Mouse (Mus musculus) embryonic facial prominence, embryonic 13.5 days (tissue): ENCODE measurements at regions not wholly inside any gene's neighbourhood (a gene's known extent, or its start where the extent isn't known, plus 50 kb on each side); places are given as distances from the start of the nearest gene placed in this dataset.
A peak's percentile ranks its signal among the peaks of the same experiment; 100 is the strongest.

Source experiments
- ATAC-seq: fragments of 200-750 bp; cut with Nextera tagmentation; 2 replicates; pipeline ENCODE4 v1.8.0; 2017; ENCODE audit warnings: low read depth; ENCODE audit not compliant: insufficient number of reproducible peaks, insufficient read depth, low FRiP score, low TSS enrichment
- H3K27ac ChIP-seq: fragments of 300-500 bp; sonication (generic); 2 replicates; pipeline ENCODE4 v1.5.1; 2015; ENCODE audit warnings: moderate library complexity, mild to moderate bottlenecking, inconsistent platforms
- H3K27me3 ChIP-seq: fragments of 300-500 bp; sonication (generic); 2 replicates; pipeline ENCODE4 v1.6.1; 2015; ENCODE audit warnings: mild to moderate bottlenecking, inconsistent platforms
- H3K36me3 ChIP-seq: fragments of 300-500 bp; sonication (generic); 2 replicates; pipeline ENCODE4 v1.6.1; 2015; ENCODE audit warnings: mild to moderate bottlenecking, inconsistent platforms
- H3K4me1 ChIP-seq: fragments of 300-500 bp; sonication (generic); 2 replicates; pipeline ENCODE4 v1.6.1; 2015; ENCODE audit warnings: inconsistent platforms
- H3K4me2 ChIP-seq: fragments of 300-500 bp; sonication (generic); 2 replicates; pipeline ENCODE4 v1.6.1; 2015; ENCODE audit warnings: moderate library complexity, mild to moderate bottlenecking, inconsistent platforms
- H3K4me3 ChIP-seq: fragments of 300-500 bp; sonication (generic); 2 replicates; pipeline ENCODE4 v1.5.1; 2015; ENCODE audit warnings: mild to moderate bottlenecking, inconsistent platforms
- H3K9ac ChIP-seq: fragments of 300-500 bp; sonication (generic); 2 replicates; pipeline ENCODE4 v1.6.1; 2015; ENCODE audit warnings: mild to moderate bottlenecking, inconsistent platforms
- H3K9me3 ChIP-seq: fragments of 300-500 bp; sonication (generic); 2 replicates; pipeline ENCODE4 v1.6.1; 2016; ENCODE audit warnings: inconsistent platforms
- WGBS: fragments of 180-500 bp; shearing (Covaris S2); methylation state at CpG from one replicate; pipeline ENCODE4 v1.1.7; 2015; ENCODE audit warnings: mixed read lengths; 5-methylcytosine and 5-hydroxymethylcytosine counted together

- Histone ChIP-seq H3K36me3 (no peaks in the 10 kb centered on the region), H3K27me3 (no peaks in the 10 kb centered on the region), H3K9ac (no peak overlapping the region), H3K4me1 (peaks cover 11% of the 10 kb centered on the region), H3K4me3 (no peak overlapping the region), H3K9me3 (no peaks in the 10 kb centered on the region), H3K4me2 (no peak overlapping the region), H3K27ac (no peak overlapping the region)
- 63% methylated on average over 4 of the region's 4 CpGs for WGBS
- ATAC-seq = no peak
These were observed 580.2 kb downstream of the Zfp706 start for GRCm38 (mm10) chr15:36427334-36427733.

DNA sequence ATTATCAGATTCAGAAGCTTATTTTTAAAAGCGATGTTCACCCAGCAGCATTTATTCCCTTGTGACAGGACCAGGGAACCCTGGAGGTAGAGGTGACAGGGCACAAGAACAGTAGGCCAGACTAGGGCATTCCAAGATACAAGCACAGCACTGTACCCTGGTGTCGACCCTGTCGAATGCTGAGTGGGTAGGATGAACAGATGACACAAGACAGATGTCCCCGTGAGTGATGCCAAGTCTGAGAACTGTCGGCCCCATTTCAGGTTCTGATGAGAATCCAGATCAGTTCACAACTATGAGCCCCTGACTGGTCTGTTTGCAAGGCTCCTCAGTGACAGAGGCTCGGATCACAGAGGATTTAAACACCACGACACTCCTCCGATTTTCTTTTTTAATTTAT, 581.7 kb downstream of the Zfp706 start:
- Histone ChIP-seq H3K9me3 (no peaks in the 10 kb centered on the region), H3K4me3 (no peak overlapping the region), H3K27ac (no peak overlapping the region), H3K4me2 (no peak overlapping the region), H3K36me3 (no peaks in the 10 kb centered on the region), H3K4me1 (peaks cover 11% of the 10 kb centered on the region), H3K9ac (no peak overlapping the region), H3K27me3 (no peaks in the 10 kb centered on the region)
- 75% methylated on average over 8 of the region's 8 CpGs for WGBS
- no peak for ATAC-seq

DNA sequence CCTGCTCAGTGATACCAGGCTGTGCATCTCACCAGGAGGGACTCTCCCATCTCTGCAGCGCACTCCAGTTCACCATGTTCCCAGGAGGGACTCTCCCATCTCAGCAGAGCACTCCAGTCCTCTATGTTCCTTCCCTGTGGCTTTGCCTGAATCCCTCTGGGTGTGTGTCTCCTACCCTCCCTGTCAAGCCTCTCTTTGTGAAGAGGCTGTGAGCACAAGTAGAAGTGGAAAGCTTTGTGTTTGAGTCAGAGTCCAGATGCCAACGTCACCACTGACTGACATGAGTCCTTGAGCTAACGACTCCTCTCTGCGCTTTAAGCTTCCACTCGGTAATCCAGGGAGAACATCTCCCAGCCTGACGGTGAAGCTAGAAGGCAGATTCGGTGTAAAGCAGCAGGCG, 583.5 kb downstream of the Zfp706 start:
- Histone ChIP-seq H3K9ac (no peak overlapping the region), H3K27ac (no peak overlapping the region), H3K4me1 (peaks cover 11% of the 10 kb centered on the region), H3K27me3 (no peaks in the 10 kb centered on the region), H3K9me3 (no peaks in the 10 kb centered on the region), H3K4me3 (no peak overlapping the region), H3K4me2 (no peak overlapping the region), H3K36me3 (no peaks in the 10 kb centered on the region)
- no peak for ATAC-seq
- 86% methylated on average over 8 of the region's 8 CpGs for WGBS

GRCm38 (mm10) chr15:36422781-36423180, 584.8 kb downstream of the Zfp706 start:
- no peaks in the 10 kb centered on the region for H3K36me3 ChIP-seq
- no peak overlapping the region for H3K4me2 ChIP-seq
- H3K4me3 ChIP-seq = no peak overlapping the region
- H3K4me1 ChIP-seq = peaks cover 14% of the 10 kb centered on the region
- 54% methylated on average over 3 of the region's 3 CpGs for WGBS
- no peaks in the 10 kb centered on the region for H3K9me3 ChIP-seq
- no peaks in the 10 kb centered on the region for H3K27me3 ChIP-seq
- no peak overlapping the region for H3K27ac ChIP-seq
- no peak for ATAC-seq
- no peak overlapping the region for H3K9ac ChIP-seq

DNA sequence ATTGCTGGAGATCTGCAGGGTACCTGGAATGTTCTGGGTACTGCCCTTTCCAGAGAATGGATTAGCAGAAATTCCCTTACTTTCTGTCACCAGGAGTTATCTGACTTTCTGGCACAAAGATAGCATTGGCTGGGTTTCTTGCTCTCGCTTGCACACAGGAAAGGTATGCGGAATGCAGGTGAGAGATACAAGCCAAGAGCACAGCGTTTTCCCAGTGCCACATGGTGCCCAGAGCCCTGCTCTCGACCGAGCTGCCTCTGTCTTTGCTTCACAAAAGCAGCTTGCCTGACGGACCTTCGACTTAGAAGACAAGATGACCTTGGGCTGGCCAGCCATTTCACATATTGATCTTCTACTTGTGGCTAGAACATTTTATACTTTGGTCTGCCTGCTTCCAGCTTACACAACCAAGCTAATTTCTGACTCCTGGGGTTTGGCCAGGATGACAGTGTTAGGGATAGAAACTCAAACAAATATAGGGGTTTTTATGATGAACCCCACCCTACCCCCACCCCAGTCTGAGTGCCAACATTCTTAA, 587.6 kb downstream of the Zfp706 start:
- WGBS = 85% methylated on average over 7 of the region's 7 CpGs
- H3K4me1 ChIP-seq = peaks cover 15% of the 10 kb centered on the region; the same call in 1 of the 2 replicates

DNA sequence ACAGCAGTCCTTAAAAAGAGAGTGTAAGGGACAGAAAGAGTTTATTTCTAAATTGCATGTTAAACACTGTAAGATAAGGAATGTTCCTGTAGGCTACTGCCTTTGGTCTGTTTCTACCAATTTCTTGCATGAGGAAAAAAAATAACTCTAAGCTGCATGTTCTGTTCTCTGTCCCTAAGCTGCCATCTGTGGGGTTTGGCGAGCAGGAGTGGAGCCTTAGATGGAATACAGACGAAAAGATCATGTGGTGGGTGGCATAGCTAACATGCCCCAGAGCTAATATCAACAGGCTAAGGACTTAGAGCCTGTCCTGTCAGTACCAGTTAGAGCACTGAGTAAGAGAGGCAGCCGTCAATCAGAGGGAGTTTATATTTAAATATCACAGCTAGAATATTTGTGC, 590.1 kb downstream of the Zfp706 start:
- Histone ChIP-seq H3K27me3 (no peaks in the 10 kb centered on the region), H3K4me1 (peaks cover 7% of the 10 kb centered on the region; the same call in 1 of the 2 replicates), H3K9ac (no peak overlapping the region), H3K9me3 (no peaks in the 10 kb centered on the region), H3K4me3 (no peak overlapping the region), H3K36me3 (no peaks in the 10 kb centered on the region), H3K27ac (no peak overlapping the region), H3K4me2 (no peak overlapping the region)
- ATAC-seq = no peak
- WGBS = 50% methylated on average over 3 of the region's 3 CpGs

More for the DNA sequence above, 587.6 kb downstream of the Zfp706 start:
- Histone ChIP-seq H3K4me3 (no peak overlapping the region), H3K36me3 (no peaks in the 10 kb centered on the region), H3K9me3 (no peaks in the 10 kb centered on the region), H3K27ac (no peak overlapping the region), H3K4me2 (no peak overlapping the region), H3K27me3 (no peaks in the 10 kb centered on the region), H3K9ac (no peak overlapping the region)
- ATAC-seq = no peak

DNA sequence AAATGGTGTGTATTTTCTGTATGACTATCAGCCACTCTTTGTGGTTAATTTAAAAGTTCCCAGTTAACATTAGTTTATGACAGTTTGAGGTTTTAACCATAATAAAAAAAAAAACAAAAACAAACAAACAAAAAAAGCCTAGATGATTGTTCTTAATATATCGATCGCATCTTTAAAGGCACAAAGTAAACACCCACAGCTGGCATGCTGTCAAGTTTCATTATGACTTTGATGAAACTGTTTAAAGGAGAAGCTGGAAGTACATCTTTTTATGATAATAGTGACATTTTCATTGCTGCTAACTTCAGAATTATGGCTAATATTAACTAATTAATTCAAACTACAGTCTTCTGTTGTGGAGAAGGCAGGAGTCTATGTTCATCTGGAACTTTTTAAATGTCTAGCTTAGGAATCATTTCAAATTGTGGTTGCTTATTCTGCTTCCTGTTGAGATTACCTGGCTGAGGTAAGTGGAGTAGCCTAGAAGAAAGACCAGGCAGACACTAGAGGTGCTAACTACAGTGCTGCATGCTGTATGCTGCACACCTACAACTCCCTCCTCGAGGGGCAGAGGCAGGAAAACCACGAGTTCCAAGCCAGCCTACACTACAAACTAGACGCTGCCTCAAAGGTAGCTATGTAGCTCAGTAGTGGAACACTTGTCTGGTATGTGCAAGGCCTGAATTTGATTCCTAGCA, 591.9 kb downstream of the Zfp706 start:
- Histone ChIP-seq H3K27ac (no peak overlapping the region), H3K4me1 (peaks cover 7% of the 10 kb centered on the region; the same call in 1 of the 2 replicates), H3K4me2 (no peak overlapping the region), H3K27me3 (no peaks in the 10 kb centered on the region), H3K9me3 (no peaks in the 10 kb centered on the region), H3K4me3 (no peak overlapping the region), H3K9ac (no peak overlapping the region), H3K36me3 (no peaks in the 10 kb centered on the region)
- no peak for ATAC-seq
- 72% methylated on average over 5 of the region's 5 CpGs for WGBS

GRCm38 (mm10) chr15:36412016-36412415, 595.6 kb downstream of the Zfp706 start:
- Histone ChIP-seq H3K4me2 (no peak overlapping the region), H3K9me3 (no peaks in the 10 kb centered on the region), H3K4me3 (no peak overlapping the region), H3K9ac (no peak overlapping the region), H3K4me1 (no peaks in the 10 kb centered on the region), H3K27ac (no peak overlapping the region), H3K27me3 (no peaks in the 10 kb centered on the region), H3K36me3 (no peaks in the 10 kb centered on the region)
- no peak for ATAC-seq
- WGBS = 91% methylated on average over 3 of the region's 3 CpGs

DNA sequence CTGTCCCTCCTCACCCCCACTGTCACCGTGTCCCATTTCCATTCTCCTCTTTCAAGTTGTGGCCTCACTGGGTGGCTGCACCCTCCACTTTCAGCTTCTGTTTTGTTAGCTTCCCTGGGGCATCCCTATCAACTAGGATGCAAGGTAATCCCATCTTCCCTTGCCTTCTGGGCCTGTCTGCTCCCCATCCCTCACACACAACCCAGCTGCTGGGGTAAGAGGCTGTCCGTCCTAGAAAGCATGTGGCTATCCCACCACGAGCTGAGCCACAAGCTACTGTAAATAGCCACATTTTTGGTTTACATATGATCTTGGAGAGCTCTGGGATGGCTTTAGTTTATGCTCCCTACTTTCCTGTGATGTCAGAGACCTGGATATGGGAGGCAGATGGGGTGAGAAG, 602.1 kb downstream of the Zfp706 start:
- H3K9ac ChIP-seq = no peak overlapping the region
- no peak overlapping the region for H3K27ac ChIP-seq
- H3K27me3 ChIP-seq = no peaks in the 10 kb centered on the region
- no peaks in the 10 kb centered on the region for H3K9me3 ChIP-seq
- WGBS = 64% methylated on average over 3 of the region's 3 CpGs
- no peaks in the 10 kb centered on the region for H3K36me3 ChIP-seq
- no peak for ATAC-seq
- H3K4me2 ChIP-seq = no peak overlapping the region
- H3K4me3 ChIP-seq = no peak overlapping the region
- peaks cover 3% of the 10 kb centered on the region; the same call in 1 of the 2 replicates for H3K4me1 ChIP-seq

DNA sequence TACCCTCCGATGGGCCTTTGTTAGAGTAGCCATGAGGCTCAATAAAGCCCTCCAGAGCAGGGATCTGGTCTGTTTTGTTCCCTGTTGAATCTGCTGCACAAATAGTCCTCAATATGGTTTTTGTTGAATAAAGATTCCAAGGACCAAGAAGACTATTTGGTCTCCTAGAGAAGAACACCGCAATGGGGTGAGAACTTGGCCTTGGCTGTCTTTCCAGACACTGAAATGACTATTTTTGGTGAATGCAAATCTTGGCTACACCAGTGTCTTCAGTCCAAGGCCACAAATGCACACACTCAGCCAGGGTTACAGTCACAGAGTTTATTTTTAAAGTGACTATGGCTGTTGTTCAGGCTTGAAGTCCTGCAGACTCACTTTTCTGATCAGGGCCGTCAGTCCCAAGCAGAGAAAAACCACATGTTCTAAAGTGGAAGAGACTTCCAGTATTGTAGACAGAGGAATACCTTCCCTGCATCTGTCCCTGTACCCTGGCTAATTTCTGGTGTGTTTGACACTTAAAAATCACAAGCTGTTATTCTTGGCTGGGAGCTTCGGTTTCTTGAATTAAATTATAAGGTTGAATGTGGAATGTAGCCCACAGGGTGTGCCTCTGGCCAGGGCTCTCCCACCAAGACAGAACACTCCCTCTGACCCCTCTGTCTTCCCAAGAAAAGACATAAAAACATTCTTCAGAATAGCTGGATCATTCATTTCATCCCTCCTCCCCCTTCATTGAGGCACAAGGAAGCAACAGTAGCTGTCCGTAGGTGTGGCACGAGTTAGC, 604.0 kb downstream of the Zfp706 start:
- Histone ChIP-seq H3K36me3 (no peaks in the 10 kb centered on the region), H3K9me3 (no peaks in the 10 kb centered on the region), H3K4me3 (no peak overlapping the region), H3K4me2 (no peak overlapping the region), H3K27ac (0 out of 2 replicates have a peak overlapping the region, but pooled peaks have one; percentile 22), H3K27me3 (no peaks in the 10 kb centered on the region), H3K9ac (no peak overlapping the region), H3K4me1 (peaks cover 18% of the 10 kb centered on the region)
- ATAC-seq = no peak
- 76% methylated on average over 6 of the region's 6 CpGs for WGBS

DNA sequence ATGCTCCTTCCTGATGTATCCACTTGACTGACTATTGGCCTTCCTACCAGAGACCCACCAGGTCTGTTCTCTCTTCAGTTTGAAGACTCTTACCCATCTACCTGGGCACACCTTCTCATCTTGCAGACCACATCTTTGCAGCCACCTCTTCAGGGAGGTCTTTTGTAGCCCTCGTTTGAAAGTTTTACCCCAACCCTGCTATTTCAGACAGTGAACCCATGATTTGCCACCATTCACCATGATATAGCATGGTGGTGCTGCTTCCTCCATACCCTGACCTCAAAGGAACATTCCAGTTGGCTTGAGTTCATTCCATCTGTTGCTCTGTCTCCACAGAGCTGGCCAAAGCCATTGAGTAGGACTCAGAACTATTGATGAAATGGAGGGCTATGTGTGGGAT, 605.5 kb downstream of the Zfp706 start:
- 91% methylated on average over 1 of the region's 1 CpGs for WGBS
- no peak for ATAC-seq
- H3K27me3 ChIP-seq = no peaks in the 10 kb centered on the region
- H3K4me3 ChIP-seq = no peak overlapping the region
- no peak overlapping the region for H3K27ac ChIP-seq
- no peak overlapping the region for H3K4me2 ChIP-seq
- peaks cover 18% of the 10 kb centered on the region for H3K4me1 ChIP-seq
- H3K9me3 ChIP-seq = no peaks in the 10 kb centered on the region
- H3K9ac ChIP-seq = no peak overlapping the region
- no peaks in the 10 kb centered on the region for H3K36me3 ChIP-seq
